ENCODE assay signal across 8 mouse cellular contexts in genomic region chr2:156862041-156862717, GRCm38 (mm10). TPM values are rescaled to one million over a fixed set of nuclear protein-coding genes. Genes with fewer than 3 reads are reported as not detected.
DNase-seq lines count a peak whose midpoint lies in the region; ATAC-seq and TF ChIP-seq lines count a peak whose summit lies in the region.

No protein-coding gene starts in this region.

- no peak for TF ChIP-seq POLR2A in small intestine, adult 2 months (IDR thresholded peaks at IDR 0.05; ENCODE audit: low read depth, low read length)

- DNase-seq in right cerebral cortex, postnatal 10 days (ENCODE audit: low spot score in 2 of 2), result peak; percentile 45 to 56
- DNase-seq in right cerebral cortex, adult 18-20 months, result no peak
- peak; percentile 57 to 80 for DNase-seq in adrenal gland, adult (ENCODE audit: inconsistent age in 2 of 2, low spot score in 1 of 2)
- DNase-seq in liver, postnatal 0 days, result peak; percentile 74
- DNase-seq in urinary bladder, postnatal 14 days (ENCODE audit: low spot score), result no peak

- peak overlapping the region; percentile 98 for H3K4me3 ChIP-seq in forebrain, embryonic 12.5 days (replicated peaks)
- H3K4me3 ChIP-seq in intestine, embryonic 15.5 days (replicated peaks), result peak overlapping the region; percentile 99
- H3K4me3 ChIP-seq in liver, postnatal 0 days (ENCODE audit: low read depth, low read length), result peak overlapping the region; percentile 92
- H3K4me3 ChIP-seq in small intestine, adult 2 months (ENCODE audit: low read depth, low read length), result peak overlapping the region; percentile 93

- no peaks in the 10 kb centered on the region for H3K9me3 ChIP-seq in forebrain, embryonic 12.5 days
- no peaks in the 10 kb centered on the region for H3K9me3 ChIP-seq in intestine, embryonic 15.5 days
- H3K9me3 ChIP-seq in liver, postnatal 0 days (ENCODE audit: low read length), result no peaks in the 10 kb centered on the region

- no peak for TF ChIP-seq EP300 in liver, postnatal 0 days (IDR thresholded peaks at IDR 0.05; ENCODE audit: low read depth)

- under 1% methylated on average over 19 of the region's 19 CpGs for WGBS in forebrain, embryonic 12.5 days
- WGBS in intestine, embryonic 15.5 days, result 0% methylated on average over 19 of the region's 19 CpGs
- 0% methylated on average over 19 of the region's 19 CpGs for WGBS in liver, postnatal 0 days (ENCODE audit: insufficient replicate concordance)
- under 1% methylated on average over 19 of the region's 19 CpGs for WGBS in small intestine, adult 2 months

- peaks cover 30% of the 10 kb centered on the region for H3K4me1 ChIP-seq in forebrain, embryonic 12.5 days
- peaks cover 12% of the 10 kb centered on the region for H3K4me1 ChIP-seq in intestine, embryonic 15.5 days (replicated peaks)
- peaks cover 27% of the 10 kb centered on the region for H3K4me1 ChIP-seq in liver, postnatal 0 days (ENCODE audit: insufficient read depth)
- no peaks in the 10 kb centered on the region; the same call in 1 of the 2 replicates for H3K4me1 ChIP-seq in small intestine, adult 2 months (ENCODE audit: control insufficient read depth, insufficient read depth, insufficient read length, low read length)

- no peaks in the 10 kb centered on the region for H3K27me3 ChIP-seq in forebrain, embryonic 12.5 days
- H3K27me3 ChIP-seq in intestine, embryonic 15.5 days (replicated peaks), result no peaks in the 10 kb centered on the region
- no peaks in the 10 kb centered on the region for H3K27me3 ChIP-seq in liver, postnatal 0 days (ENCODE audit: insufficient read depth, low read length)
- no peaks in the 10 kb centered on the region for H3K27me3 ChIP-seq in small intestine, adult 2 months (ENCODE audit: control insufficient read depth, insufficient read depth, low read length)

- peaks cover 33% of the 10 kb centered on the region for H3K36me3 ChIP-seq in forebrain, embryonic 12.5 days (replicated peaks)
- H3K36me3 ChIP-seq in intestine, embryonic 15.5 days, result peaks cover 8% of the 10 kb centered on the region
- H3K36me3 ChIP-seq in liver, postnatal 0 days (replicated peaks; ENCODE audit: insufficient read depth, low read length), result peaks cover 27% of the 10 kb centered on the region
- H3K36me3 ChIP-seq in small intestine, adult 2 months (ENCODE audit: control insufficient read depth, insufficient read depth, low read length), result peaks cover 17% of the 10 kb centered on the region

- no peak for TF ChIP-seq CTCF in liver, postnatal 0 days (IDR thresholded peaks at IDR 0.05; ENCODE audit: low read depth)
- no peak for TF ChIP-seq CTCF in small intestine, adult 2 months (IDR thresholded peaks at IDR 0.05; ENCODE audit: extremely low read depth, insufficient read length, insufficient replicate concordance, low read depth, low read length)

- H3K9ac ChIP-seq in forebrain, embryonic 12.5 days, result peak overlapping the region; percentile 72
- H3K9ac ChIP-seq in intestine, embryonic 15.5 days, result peak overlapping the region; percentile 77
- H3K9ac ChIP-seq in liver, postnatal 0 days (replicated peaks), result peak overlapping the region; percentile 97

- H3K4me2 ChIP-seq in forebrain, embryonic 12.5 days, result peak overlapping the region; percentile 86
- peak overlapping the region; percentile 78 for H3K4me2 ChIP-seq in intestine, embryonic 15.5 days (replicated peaks)
- peak overlapping the region; percentile 86 for H3K4me2 ChIP-seq in liver, postnatal 0 days (ENCODE audit: low read depth, low read length)

- H3K27ac ChIP-seq in forebrain, embryonic 12.5 days, result peak overlapping the region; percentile 93
- H3K27ac ChIP-seq in intestine, embryonic 15.5 days, result peak overlapping the region; percentile 97
- H3K27ac ChIP-seq in liver, postnatal 0 days (ENCODE audit: low read depth), result peak overlapping the region; percentile 94
- H3K27ac ChIP-seq in small intestine, adult 2 months (ENCODE audit: insufficient read depth, low read depth, low read length), result peak overlapping the region; percentile 95

- ATAC-seq in forebrain, embryonic 12.5 days (ENCODE audit: low FRiP score), result peak; percentile 12; the same call in 1 of the 2 replicates
- ATAC-seq in intestine, embryonic 15.5 days, result peak; percentile 3
- no peak for ATAC-seq in liver, postnatal 0 days

RNA-seq across cellular contexts. Expression of gene Rab5if, which starts 0.7 kb away (rescaled TPM):
- 170 and 173 TPM in 2 replicates for polyA plus RNA-seq in forebrain, embryonic 12.5 days (2016; fragmentation: Nextera tagmentation; extraction: Ambion mirVana)
- 304 and 311 TPM in 2 replicates for polyA plus RNA-seq in intestine, embryonic 15.5 days (2015; fragmentation: Nextera tagmentation; extraction: Ambion mirVana)
- 190 and 216 TPM in 2 replicates for polyA plus RNA-seq in liver, postnatal 0 days (2015; fragmentation: Nextera tagmentation; extraction: Ambion mirVana)
- polyA plus RNA-seq in small intestine, adult 2 months (2012; rRNA removed), result 105 and 148 TPM in 2 replicates

RNA-seq across cellular contexts. Expression of gene 4930518I15Rik, which starts 4.4 kb away (rescaled TPM):
- polyA plus RNA-seq in forebrain, embryonic 12.5 days (2016; fragmentation: Nextera tagmentation; extraction: Ambion mirVana), result 8.6 and 11.8 TPM in 2 replicates
- polyA plus RNA-seq in intestine, embryonic 15.5 days (2015; fragmentation: Nextera tagmentation; extraction: Ambion mirVana), result 5.3 and 6.7 TPM in 2 replicates
- polyA plus RNA-seq in liver, postnatal 0 days (2015; fragmentation: Nextera tagmentation; extraction: Ambion mirVana), result 1.2 and 1.8 TPM in 2 replicates
- polyA plus RNA-seq in small intestine, adult 2 months (2012; rRNA removed), result 0.37 and 0.42 TPM in 2 replicates

RNA-seq across cellular contexts. Expression of gene Tgif2, which starts 22.4 kb away (rescaled TPM):
- polyA plus RNA-seq in forebrain, embryonic 12.5 days (2016; fragmentation: Nextera tagmentation; extraction: Ambion mirVana), result 88.3 and 89.3 TPM in 2 replicates
- polyA plus RNA-seq in intestine, embryonic 15.5 days (2015; fragmentation: Nextera tagmentation; extraction: Ambion mirVana), result 34.3 and 38.3 TPM in 2 replicates
- polyA plus RNA-seq in liver, postnatal 0 days (2015; fragmentation: Nextera tagmentation; extraction: Ambion mirVana), result 4.9 and 5.1 TPM in 2 replicates
- polyA plus RNA-seq in small intestine, adult 2 months (2012; rRNA removed), result 1.5 and 2.0 TPM in 2 replicates

RNA-seq across cellular contexts. Expression of gene Sla2, which starts 24.8 kb away (rescaled TPM):
- 0.17 and 0.23 TPM in 2 replicates for polyA plus RNA-seq in forebrain, embryonic 12.5 days (2016; fragmentation: Nextera tagmentation; extraction: Ambion mirVana)
- 0.53 and 0.66 TPM in 2 replicates for polyA plus RNA-seq in intestine, embryonic 15.5 days (2015; fragmentation: Nextera tagmentation; extraction: Ambion mirVana)
- polyA plus RNA-seq in liver, postnatal 0 days (2015; fragmentation: Nextera tagmentation; extraction: Ambion mirVana), result 1.8 and 2.4 TPM in 2 replicates
- polyA plus RNA-seq in small intestine, adult 2 months (2012; rRNA removed), result 1.2 and 2.0 TPM in 2 replicates

Comparison
In these comparisons a context has a peak if more than half of its experiments do, and no peak if none do; other contexts are left out.
1. DNase-seq: peak in right cerebral cortex, postnatal 10 days (2 of 2), adrenal gland, adult (2 of 2) and liver, postnatal 0 days (single experiment); none in right cerebral cortex, adult 18-20 months (single experiment) and urinary bladder, postnatal 14 days (single experiment).
2. Peak in every context shown above with its lines, with median percentiles within 50 percentile points of each other: H3K27ac ChIP-seq, H3K4me2 ChIP-seq, H3K4me3 ChIP-seq and H3K9ac ChIP-seq.